Mouse (Mus musculus) heart, embryonic 10.5 days (tissue): Measurements from ENCODE around the gene Rrbp1. TPM values are rescaled to one million over a fixed set of nuclear protein-coding genes. Genes with fewer than 3 reads are reported as not detected.

Experiments
- DNase-seq: peaks from one replicate; pipeline ENCODE4 v3.0.0-alpha.2; 2017; ENCODE audit warnings: low spot score
- H3K27ac ChIP-seq: fragments of 300-500 bp; sonication (generic); 2 replicates; pipeline ENCODE4 v1.5.1; 2016; ENCODE audit warnings: mild to moderate bottlenecking
- H3K27me3 ChIP-seq: fragments of 300-500 bp; sonication (generic); 2 replicates; pipeline ENCODE4 v1.6.1; 2016; ENCODE audit warnings: mild to moderate bottlenecking; ENCODE audit not compliant: poor library complexity, insufficient read depth, severe bottlenecking
- H3K36me3 ChIP-seq: fragments of 300-500 bp; sonication (generic); 2 replicates; pipeline ENCODE4 v1.6.1; 2016; ENCODE audit warnings: mild to moderate bottlenecking, moderate library complexity
- H3K4me1 ChIP-seq: fragments of 300-500 bp; sonication (generic); 2 replicates; pipeline ENCODE4 v1.6.1; 2016; ENCODE audit warnings: mild to moderate bottlenecking
- H3K4me3 ChIP-seq: fragments of 300-500 bp; sonication (generic); 2 replicates; pipeline ENCODE4 v1.5.1; 2016; ENCODE audit warnings: mild to moderate bottlenecking, moderate library complexity
- H3K9me3 ChIP-seq: fragments of 300-500 bp; sonication (generic); 2 replicates; pipeline ENCODE4 v1.6.1; 2016; ENCODE audit warnings: mild to moderate bottlenecking, moderate library complexity
- WGBS: fragments of 180-500 bp; shearing (Covaris S2); methylation state at CpG from one replicate; pipeline ENCODE4 v1.1.7; 2016; 5-methylcytosine and 5-hydroxymethylcytosine counted together
- polyA plus RNA-seq: library from polyadenylated mRNA; unstranded; fragments of >200 nt; fragmentation: Nextera tagmentation; extraction: Ambion mirVana; gene quantifications from 2 replicates; pipeline ENCODE4 v1.2.1, GENCODE M21; 2016

Rrbp1 gene
- polyA plus RNA-seq, 1 experiment from 2014 or later: 86.9 TPM

GRCm38 (mm10) chr2:143973161-143973560 lies 37.9 kb downstream of the Rrbp1 start:
- peaks cover 71% of the 10 kb centered on the region for H3K36me3 ChIP-seq
- WGBS: 92% methylated on average over 7 of the region's 7 CpGs
- H3K27me3 ChIP-seq: no peaks in the 10 kb centered on the region
- no peak overlapping the region for H3K4me3 ChIP-seq
- DNase-seq: no peak
- H3K9me3 ChIP-seq: no peaks in the 10 kb centered on the region
- no peak overlapping the region for H3K27ac ChIP-seq
- 0 out of 2 replicates have a peak, but pooled peaks cover 3% of the 10 kb centered on the region for H3K4me1 ChIP-seq

- Histone ChIP-seq H3K36me3 (peaks cover 83% of the 10 kb centered on the region), H3K4me1 (0 out of 2 replicates have a peak, but pooled peaks cover 6% of the 10 kb centered on the region), H3K9me3 (no peaks in the 10 kb centered on the region), H3K4me3 (no peak overlapping the region), H3K27me3 (no peaks in the 10 kb centered on the region), H3K27ac (no peak overlapping the region)
- no peak for DNase-seq
- 88% methylated on average over 2 of the region's 2 CpGs for WGBS
These were observed 39.2 kb downstream of the Rrbp1 start for GRCm38 (mm10) chr2:143971887-143972286.

- Histone ChIP-seq H3K27ac (no peak overlapping the region), H3K36me3 (peaks cover 93% of the 10 kb centered on the region), H3K4me1 (0 out of 2 replicates have a peak, but pooled peaks cover 6% of the 10 kb centered on the region), H3K27me3 (no peaks in the 10 kb centered on the region), H3K9me3 (no peaks in the 10 kb centered on the region), H3K4me3 (no peak overlapping the region)
- WGBS: 92% methylated on average over 2 of the region's 2 CpGs
- DNase-seq: no peak
These were observed 40.2 kb downstream of the Rrbp1 start for GRCm38 (mm10) chr2:143970841-143971240.

- Histone ChIP-seq H3K27me3 (no peaks in the 10 kb centered on the region), H3K36me3 (peaks cover 100% of the 10 kb centered on the region), H3K27ac (no peak overlapping the region), H3K4me1 (0 out of 2 replicates have a peak, but pooled peaks cover 6% of the 10 kb centered on the region), H3K4me3 (no peak overlapping the region), H3K9me3 (no peaks in the 10 kb centered on the region)
- 91% methylated on average over 7 of the region's 7 CpGs for WGBS
- no peak for DNase-seq
These were observed 41.8 kb downstream of the Rrbp1 start for GRCm38 (mm10) chr2:143969260-143969659.

DNA sequence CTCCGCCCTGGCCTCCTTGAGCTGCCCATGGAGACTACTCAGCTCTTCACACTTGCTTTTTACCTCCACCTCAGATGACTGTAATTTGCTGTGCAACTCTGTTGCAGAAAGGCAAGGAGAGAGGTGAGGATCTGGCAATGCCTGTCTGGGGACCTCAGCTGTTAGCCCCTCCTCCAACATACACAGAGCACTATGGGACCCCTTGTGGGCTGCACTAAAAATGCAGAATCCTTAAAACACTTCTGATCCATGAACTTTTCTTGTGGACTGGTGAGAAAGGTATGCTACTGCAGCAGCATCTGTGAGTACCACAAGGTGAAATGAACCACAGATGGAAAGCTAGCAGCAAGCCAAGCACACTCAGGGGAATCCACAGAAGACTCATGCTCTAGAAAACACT lies 47.7 kb downstream of the Rrbp1 start:
- DNase-seq: no peak
- Histone ChIP-seq H3K9me3 (no peaks in the 10 kb centered on the region), H3K36me3 (peaks cover 95% of the 10 kb centered on the region), H3K27ac (no peak overlapping the region), H3K4me3 (no peak overlapping the region), H3K27me3 (no peaks in the 10 kb centered on the region), H3K4me1 (0 out of 2 replicates have a peak, but pooled peaks cover 5% of the 10 kb centered on the region)
- WGBS: 89% methylated on average over 1 of the region's 1 CpGs

- no peak overlapping the region for H3K4me3 ChIP-seq
- no peak for DNase-seq
- no peaks in the 10 kb centered on the region for H3K4me1 ChIP-seq
- H3K27me3 ChIP-seq: no peaks in the 10 kb centered on the region
- no peak overlapping the region for H3K27ac ChIP-seq
- WGBS: 96% methylated on average over 5 of the region's 5 CpGs
- H3K36me3 ChIP-seq: peaks cover 95% of the 10 kb centered on the region
- no peaks in the 10 kb centered on the region for H3K9me3 ChIP-seq
These were observed 48.9 kb downstream of the Rrbp1 start for GRCm38 (mm10) chr2:143962192-143962591.

DNA sequence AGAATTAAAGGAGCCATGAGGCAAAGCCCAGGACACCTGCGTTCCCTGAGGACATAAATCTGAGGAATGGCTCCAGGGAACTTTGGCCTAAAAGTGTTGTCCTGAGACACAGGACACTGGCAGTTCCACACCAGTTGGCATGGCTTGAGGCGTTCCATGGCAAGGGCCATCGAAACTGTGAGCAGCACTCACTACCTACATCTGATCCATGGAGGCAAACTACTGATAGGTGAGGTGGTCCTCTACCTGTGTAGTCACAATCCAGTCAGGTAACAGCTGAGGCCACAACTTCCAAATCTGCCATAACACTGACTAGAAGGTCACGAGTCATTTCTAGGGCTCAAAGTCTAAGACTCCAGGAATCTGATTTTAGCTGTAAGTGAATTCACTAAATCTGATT lies 55.3 kb downstream of the Rrbp1 start:
- no peak for DNase-seq
- Histone ChIP-seq H3K36me3 (peaks cover 95% of the 10 kb centered on the region), H3K27ac (no peak overlapping the region), H3K4me1 (peaks cover 16% of the 10 kb centered on the region; the same call in 1 of the 2 replicates), H3K9me3 (no peaks in the 10 kb centered on the region), H3K4me3 (no peak overlapping the region), H3K27me3 (no peaks in the 10 kb centered on the region)
- 94% methylated on average over 4 of the region's 4 CpGs for WGBS

GRCm38 (mm10) chr2:143955004-143955403 lies 56.1 kb downstream of the Rrbp1 start:
- DNase-seq: no peak
- H3K4me3 ChIP-seq: no peak overlapping the region
- no peaks in the 10 kb centered on the region for H3K27me3 ChIP-seq
- peaks cover 97% of the 10 kb centered on the region for H3K36me3 ChIP-seq
- 87% methylated on average over 4 of the region's 4 CpGs for WGBS
- H3K27ac ChIP-seq: no peak overlapping the region
- H3K4me1 ChIP-seq: peaks cover 22% of the 10 kb centered on the region
- H3K9me3 ChIP-seq: no peaks in the 10 kb centered on the region

GRCm38 (mm10) chr2:143953944-143954343 lies 57.1 kb downstream of the Rrbp1 start:
- no peak for DNase-seq
- Histone ChIP-seq H3K4me1 (peaks cover 32% of the 10 kb centered on the region), H3K36me3 (peaks cover 98% of the 10 kb centered on the region), H3K27ac (no peak overlapping the region), H3K9me3 (no peaks in the 10 kb centered on the region), H3K4me3 (no peak overlapping the region), H3K27me3 (no peaks in the 10 kb centered on the region)
- whole genome bisulfite sequencing: 90% methylated on average over 4 of the region's 4 CpGs

GRCm38 (mm10) chr2:143951546-143952315 lies 59.3 kb downstream of the Rrbp1 start:
- peaks cover 48% of the 10 kb centered on the region for H3K4me1 ChIP-seq
- H3K4me3 ChIP-seq: no peak overlapping the region
- no peaks in the 10 kb centered on the region for H3K9me3 ChIP-seq
- peaks cover 100% of the 10 kb centered on the region for H3K36me3 ChIP-seq
- WGBS: 75% methylated on average over 5 of the region's 5 CpGs
- H3K27ac ChIP-seq: 0 out of 2 replicates have a peak overlapping the region, but pooled peaks have one; percentile 29
- H3K27me3 ChIP-seq: no peaks in the 10 kb centered on the region
- DNase-seq: no peak

DNA sequence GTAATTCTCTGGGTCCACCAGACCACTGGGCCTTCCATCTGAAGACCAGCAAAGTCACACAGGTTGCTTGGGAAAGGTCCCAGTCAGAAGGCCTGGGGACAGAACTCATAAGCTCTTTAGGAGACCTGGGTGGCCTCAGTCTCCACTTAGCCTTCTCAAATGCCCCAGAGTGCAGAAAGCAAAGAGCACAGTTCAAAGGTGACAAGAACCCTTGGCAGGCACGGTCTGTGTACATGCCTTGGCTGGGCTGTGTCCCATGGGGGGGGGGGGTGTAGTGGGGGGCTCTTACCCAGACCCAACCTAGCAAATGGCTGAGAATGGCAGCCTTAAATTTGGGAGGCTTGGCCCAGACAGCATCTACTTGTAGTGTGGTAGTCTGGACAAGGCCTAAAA lies 60.0 kb downstream of the Rrbp1 start:
- WGBS: 70% methylated on average over 1 of the region's 1 CpGs
- Histone ChIP-seq H3K36me3 (peaks cover 100% of the 10 kb centered on the region), H3K4me3 (no peak overlapping the region), H3K27me3 (no peaks in the 10 kb centered on the region), H3K27ac (peak overlapping the region; percentile 29; the same call in 1 of the 2 replicates), H3K4me1 (peaks cover 55% of the 10 kb centered on the region), H3K9me3 (no peaks in the 10 kb centered on the region)
- no peak for DNase-seq

- H3K4me1 ChIP-seq: peaks cover 60% of the 10 kb centered on the region
- H3K36me3 ChIP-seq: peaks cover 100% of the 10 kb centered on the region
- H3K27me3 ChIP-seq: no peaks in the 10 kb centered on the region
- 56% methylated on average over 5 of the region's 5 CpGs for WGBS
- DNase-seq: no peak
- no peak overlapping the region for H3K27ac ChIP-seq
- H3K4me3 ChIP-seq: no peak overlapping the region
- H3K9me3 ChIP-seq: no peaks in the 10 kb centered on the region
These were observed 60.6 kb downstream of the Rrbp1 start for GRCm38 (mm10) chr2:143950290-143951027.

GRCm38 (mm10) chr2:143949217-143949616 lies 61.8 kb downstream of the Rrbp1 start:
- no peak for DNase-seq
- H3K9me3 ChIP-seq: no peaks in the 10 kb centered on the region
- H3K36me3 ChIP-seq: peaks cover 100% of the 10 kb centered on the region
- no peaks in the 10 kb centered on the region for H3K27me3 ChIP-seq
- H3K4me1 ChIP-seq: peaks cover 62% of the 10 kb centered on the region
- 0 out of 2 replicates have a peak overlapping the region, but pooled peaks have one; percentile 22 for H3K27ac ChIP-seq
- WGBS: 89% methylated on average over 6 of the region's 6 CpGs
- H3K4me3 ChIP-seq: no peak overlapping the region
